Mouse (Mus musculus): ENCODE measurements around the gene Plekhd1. TPM values are rescaled to one million over a fixed set of nuclear protein-coding genes. Genes with fewer than 3 reads are reported as not detected.
A peak's percentile ranks its signal among the peaks of the same experiment; 100 is the strongest.

The Plekhd1 gene
- total and polyA plus RNA-seq, 3 experiments, result 0.08 to 0.34 TPM; not detected in 1

GRCm38 (mm10) chr12:80759387-80759712 lies 67.0 kb downstream of the Plekhd1 start:
- Histone ChIP-seq H3K4me2 (ENCODE audit: insufficient read depth, low read depth, poor library complexity, severe bottlenecking) (no peak overlapping the region), H3K9ac (ENCODE audit: insufficient read depth, low read depth) (no peak overlapping the region), H3K4me3 (replicated peaks in 1 of 3; ENCODE audit: low read depth in 2 of 3, low read length in 2 of 3, poor library complexity in 1 of 3) (no peak overlapping the region), H3K9me3 (replicated peaks; ENCODE audit: low read length) (peaks cover 31% of the 10 kb centered on the region), H3K27ac (ENCODE audit: insufficient read depth, low read depth) (no peak overlapping the region), H3K36me3 (replicated peaks in 1 of 2; ENCODE audit: control insufficient read depth in 1 of 2, insufficient read depth in 1 of 2, low read length in 1 of 2) (no peaks in the 10 kb centered on the region), H3K4me1 (ENCODE audit: control insufficient read depth in 1 of 2, insufficient read depth in 2 of 2) (no peaks in the 10 kb centered on the region), H3K79me2 (replicated peaks; ENCODE audit: control insufficient read depth, extremely low read depth, insufficient read depth, poor library complexity, severe bottlenecking) (no peaks in the 10 kb centered on the region), H3K27me3 (replicated peaks) (peaks cover 5% of the 10 kb centered on the region)
- dilution Hi-C loops (cut with MboI; ENCODE audit: extremely low pct_ligation_motif_present, extremely low pct_unique_long_range_greater_than_20kb, low sequenced_read_pairs) (no loop called here), in situ Hi-C loops (cut with MboI; ENCODE audit: low pct_ligation_motif_present, low pct_unique_long_range_greater_than_20kb, low sequenced_read_pairs) (no loop called here)
- TF ChIP-seq MAFK (IDR thresholded peaks at IDR 0.05; ENCODE audit: insufficient replicate concordance, low read length), result no peak
- no peak for TF ChIP-seq CHD2 (IDR thresholded peaks at IDR 0.05; ENCODE audit: low read length)
- no peak for TF ChIP-seq CHD1 (IDR thresholded peaks at IDR 0.05; ENCODE audit: low read depth, low read length)
- no peak for TF ChIP-seq NRF1 (IDR thresholded peaks at IDR 0.05; ENCODE audit: low read depth, low read length)
- TF ChIP-seq ZMIZ1 (IDR thresholded peaks at IDR 0.05; ENCODE audit: low read depth, low read length), result no peak
- TF ChIP-seq RCOR1 (conservative IDR thresholded peaks at IDR 0.05; ENCODE audit: low read depth, low read length), result no peak
- no peak for TF ChIP-seq BHLHE40 (IDR thresholded peaks at IDR 0.05; ENCODE audit: low read depth, low read length)
- TF ChIP-seq ZNF384 (IDR thresholded peaks at IDR 0.05; ENCODE audit: low read depth, low read length), result no peak
- DNase-seq (ENCODE audit: extremely low read depth), result no peak

GRCm38 (mm10) chr12:80759713-80760395 lies 67.5 kb downstream of the Plekhd1 start:
- peaks cover 4% of the 10 kb centered on the region for H3K27me3 ChIP-seq (replicated peaks)
- no peak overlapping the region; the same call in 1 of the 2 replicates for H3K4me2 ChIP-seq (ENCODE audit: insufficient read depth, low read depth, poor library complexity, severe bottlenecking)
- H3K9ac ChIP-seq (ENCODE audit: insufficient read depth, low read depth), result no peak overlapping the region
- no peak for DNase-seq (ENCODE audit: extremely low read depth)
- no peaks in the 10 kb centered on the region for H3K4me1 ChIP-seq (ENCODE audit: control insufficient read depth in 1 of 2, insufficient read depth in 2 of 2)
- H3K27ac ChIP-seq (ENCODE audit: insufficient read depth, low read depth), result no peak overlapping the region
- in situ Hi-C loops (cut with MboI; ENCODE audit: low pct_ligation_motif_present, low pct_unique_long_range_greater_than_20kb, low sequenced_read_pairs), result no loop called here
- no peaks in the 10 kb centered on the region for H3K36me3 ChIP-seq (replicated peaks in 1 of 2; ENCODE audit: control insufficient read depth in 1 of 2, insufficient read depth in 1 of 2, low read length in 1 of 2)
- no peak overlapping the region for H3K4me3 ChIP-seq (replicated peaks in 1 of 3; ENCODE audit: low read depth in 2 of 3, low read length in 2 of 3, poor library complexity in 1 of 3)
- no peak for TF ChIP-seq ZNF384 (IDR thresholded peaks at IDR 0.05; ENCODE audit: low read depth, low read length)
- TF ChIP-seq GABPA (IDR thresholded peaks at IDR 0.05; ENCODE audit: insufficient replicate concordance, low read depth, low read length), result no peak
- no peak for TF ChIP-seq NRF1 (IDR thresholded peaks at IDR 0.05; ENCODE audit: low read depth, low read length)
- TF ChIP-seq ZC3H11A (IDR thresholded peaks at IDR 0.05; ENCODE audit: low read depth, low read length), result no peak
- no peak for TF ChIP-seq SMC3 (IDR thresholded peaks at IDR 0.05; ENCODE audit: low read depth, low read length)
- dilution Hi-C loops (cut with MboI; ENCODE audit: extremely low pct_ligation_motif_present, extremely low pct_unique_long_range_greater_than_20kb, low sequenced_read_pairs), result no loop called here
- H3K9me3 ChIP-seq (replicated peaks; ENCODE audit: low read length), result peaks cover 31% of the 10 kb centered on the region
- no peaks in the 10 kb centered on the region for H3K79me2 ChIP-seq (replicated peaks; ENCODE audit: control insufficient read depth, extremely low read depth, insufficient read depth, poor library complexity, severe bottlenecking)

DNA sequence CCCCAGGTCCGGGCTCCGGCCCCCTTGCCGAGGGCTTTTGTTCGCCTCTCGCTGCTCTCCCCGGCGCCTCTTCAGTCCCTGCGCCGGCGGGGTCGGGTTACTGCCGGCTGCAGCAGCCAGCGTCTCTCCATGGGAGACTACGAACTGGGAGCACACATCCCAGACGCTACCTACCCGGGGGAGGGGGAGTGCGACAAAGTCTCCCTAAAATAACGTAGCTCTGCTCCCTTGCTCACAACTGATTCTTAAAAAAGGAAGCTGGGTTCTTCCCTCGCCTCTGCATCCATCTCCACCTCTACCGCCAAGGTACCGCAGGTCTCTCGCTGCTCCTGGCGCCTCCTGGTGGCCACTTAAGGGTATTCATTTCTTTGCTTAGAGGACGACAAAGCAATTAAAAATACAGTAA lies 68.0 kb downstream of the Plekhd1 start, which contains the start of gene Ccdc177:
Ccdc177 (minus strand) TSS at position 292 of the 406 bp plus-strand sequence.
- Histone ChIP-seq H3K4me1 (ENCODE audit: control insufficient read depth in 1 of 2, insufficient read depth in 2 of 2) (no peaks in the 10 kb centered on the region), H3K9ac (ENCODE audit: insufficient read depth, low read depth) (no peak within 1 kb of the TSS), H3K27me3 (replicated peaks) (peaks cover 3% of the 10 kb centered on the region), H3K4me2 (ENCODE audit: insufficient read depth, low read depth, poor library complexity, severe bottlenecking) (no peak within 1 kb of the TSS; the same call in 1 of the 2 replicates), H3K36me3 (replicated peaks in 1 of 2; ENCODE audit: control insufficient read depth in 1 of 2, insufficient read depth in 1 of 2, low read length in 1 of 2) (no peaks in the 10 kb centered on the region), H3K9me3 (replicated peaks; ENCODE audit: low read length) (peaks cover 31% of the 10 kb centered on the region), H3K27ac (ENCODE audit: insufficient read depth, low read depth) (no peak within 1 kb of the TSS), H3K4me3 (replicated peaks in 1 of 3; ENCODE audit: low read depth in 2 of 3, low read length in 2 of 3, poor library complexity in 1 of 3) (no peak within 1 kb of the TSS), H3K79me2 (replicated peaks; ENCODE audit: control insufficient read depth, extremely low read depth, insufficient read depth, poor library complexity, severe bottlenecking) (no peaks in the 10 kb centered on the region)
- peak; percentile 33 for DNase-seq (ENCODE audit: extremely low read depth)
- in situ Hi-C loops (cut with MboI; ENCODE audit: low pct_ligation_motif_present, low pct_unique_long_range_greater_than_20kb, low sequenced_read_pairs) (no loop called here), dilution Hi-C loops (cut with MboI; ENCODE audit: extremely low pct_ligation_motif_present, extremely low pct_unique_long_range_greater_than_20kb, low sequenced_read_pairs) (no loop called here)
- TF ChIP-seq NRF1 (IDR thresholded peaks at IDR 0.05; ENCODE audit: low read depth, low read length) (no peak), ZC3H11A (IDR thresholded peaks at IDR 0.05; ENCODE audit: low read depth, low read length) (no peak), ZKSCAN1 (IDR thresholded peaks at IDR 0.05; ENCODE audit: borderline replicate concordance, low read depth, low read length) (no peak), CHD2 (IDR thresholded peaks at IDR 0.05; ENCODE audit: low read length) (no peak), CHD1 (IDR thresholded peaks at IDR 0.05; ENCODE audit: low read depth, low read length) (no peak), UBTF (IDR thresholded peaks at IDR 0.05; ENCODE audit: low read depth, low read length) (no peak), NELFE (IDR thresholded peaks at IDR 0.05; ENCODE audit: low read depth, low read length) (0 out of 2 replicates have a peak, but pooled peaks have one; percentile 21), SIN3A (IDR thresholded peaks at IDR 0.05; ENCODE audit: low read length) (no peak), MAZ (IDR thresholded peaks at IDR 0.05; ENCODE audit: low read depth, low read length) (no peak), JUND (conservative IDR thresholded peaks at IDR 0.05; ENCODE audit: low read depth, low read length) (no peak), PAX5 (IDR thresholded peaks at IDR 0.05; ENCODE audit: low read length) (no peak), ZNF384 (IDR thresholded peaks at IDR 0.05; ENCODE audit: low read depth, low read length) (no peak), TBP (conservative IDR thresholded peaks at IDR 0.05; ENCODE audit: low read depth, low read length) (no peak), RAD21 (IDR thresholded peaks at IDR 0.05; ENCODE audit: low read depth, low read length) (peak; percentile 32), MXI1 (IDR thresholded peaks at IDR 0.05; ENCODE audit: low read depth, low read length) (no peak), IRF4 (IDR thresholded peaks at IDR 0.05; ENCODE audit: low read depth, low read length) (no peak), KAT2A (IDR thresholded peaks at IDR 0.05; ENCODE audit: insufficient replicate concordance, low read length) (no peak), EP300 (IDR thresholded peaks at IDR 0.05; ENCODE audit: low read length) (no peak), CTCF (conservative IDR thresholded peaks at IDR 0.05 in 1 of 2, IDR thresholded peaks at IDR 0.05 in 1 of 2; ENCODE audit: low read depth in 2 of 2, low read length in 2 of 2) (peak in 1 of 2 experiments; percentile 67; a peak in 2 of 4 replicates)

Measured in CH12.LX (cell line).